Mouse (Mus musculus): Measurements from ENCODE around the gene Med12l. TPM values are rescaled to one million over a fixed set of nuclear protein-coding genes. Genes with fewer than 3 reads are reported as not detected.
A peak's percentile ranks its signal among the peaks of the same experiment; 100 is the strongest.

The Med12l gene
- polyA plus RNA-seq, 1 experiment = 12.6 TPM

GRCm38 (mm10) chr3:59113973-59114517 is 108.4 kb downstream of the Med12l start:
- Histone ChIP-seq H3K9me3 (no peaks in the 10 kb centered on the region), H3K4me1 (peaks cover 98% of the 10 kb centered on the region), H3K27me3 (replicated peaks) (no peaks in the 10 kb centered on the region), H3K4me3 (replicated peaks) (peak overlapping the region; percentile 86), H3K36me3 (replicated peaks; ENCODE audit: low read length) (peaks cover 57% of the 10 kb centered on the region)
- TF ChIP-seq GATA1 (IDR thresholded peaks at IDR 0.05; ENCODE audit: borderline replicate concordance, low read length) (peak; percentile 99), FLI1 (IDR thresholded peaks at IDR 0.05; ENCODE audit: low read length) (peak; percentile 35; the same call in 1 of the 2 replicates)

DNA sequence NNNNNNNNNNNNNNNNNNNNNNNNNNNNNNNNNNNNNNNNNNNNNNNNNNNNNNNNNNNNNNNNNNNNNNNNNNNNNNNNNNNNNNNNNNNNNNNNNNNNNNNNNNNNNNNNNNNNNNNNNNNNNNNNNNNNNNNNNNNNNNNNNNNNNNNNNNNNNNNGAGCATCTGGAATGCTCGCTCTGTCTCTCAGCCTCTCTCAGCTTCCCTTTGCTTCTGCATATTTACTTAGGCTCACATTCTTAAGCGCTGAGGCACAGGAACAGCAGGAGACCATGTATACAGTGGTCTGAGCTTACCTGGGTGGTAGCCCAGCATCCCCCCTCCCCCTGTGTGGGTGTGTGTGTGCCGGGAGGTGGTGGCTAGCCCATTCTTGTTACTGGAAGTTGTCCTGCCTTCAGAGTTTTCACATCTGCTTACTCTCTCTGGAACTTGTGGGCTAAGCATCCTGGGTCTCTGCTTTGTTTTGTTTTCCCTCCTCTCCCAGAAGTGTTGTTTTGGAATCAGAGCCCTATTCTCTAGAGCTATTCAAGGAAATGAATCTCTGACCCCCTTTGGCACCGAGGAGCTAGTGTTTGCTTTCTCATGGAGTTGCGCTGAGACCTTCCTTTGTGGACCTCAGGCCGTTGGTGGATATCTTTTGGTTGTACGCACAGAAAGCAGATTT is 115.6 kb downstream of the Med12l start:
- Histone ChIP-seq H3K4me1 (peaks cover 95% of the 10 kb centered on the region), H3K9me3 (no peaks in the 10 kb centered on the region), H3K4me3 (replicated peaks) (no peak overlapping the region), H3K27me3 (replicated peaks) (no peaks in the 10 kb centered on the region), H3K36me3 (replicated peaks; ENCODE audit: low read length) (peaks cover 82% of the 10 kb centered on the region)
- TF ChIP-seq GATA1 (IDR thresholded peaks at IDR 0.05; ENCODE audit: borderline replicate concordance, low read length) (no peak), FLI1 (IDR thresholded peaks at IDR 0.05; ENCODE audit: low read length) (no peak)

DNA sequence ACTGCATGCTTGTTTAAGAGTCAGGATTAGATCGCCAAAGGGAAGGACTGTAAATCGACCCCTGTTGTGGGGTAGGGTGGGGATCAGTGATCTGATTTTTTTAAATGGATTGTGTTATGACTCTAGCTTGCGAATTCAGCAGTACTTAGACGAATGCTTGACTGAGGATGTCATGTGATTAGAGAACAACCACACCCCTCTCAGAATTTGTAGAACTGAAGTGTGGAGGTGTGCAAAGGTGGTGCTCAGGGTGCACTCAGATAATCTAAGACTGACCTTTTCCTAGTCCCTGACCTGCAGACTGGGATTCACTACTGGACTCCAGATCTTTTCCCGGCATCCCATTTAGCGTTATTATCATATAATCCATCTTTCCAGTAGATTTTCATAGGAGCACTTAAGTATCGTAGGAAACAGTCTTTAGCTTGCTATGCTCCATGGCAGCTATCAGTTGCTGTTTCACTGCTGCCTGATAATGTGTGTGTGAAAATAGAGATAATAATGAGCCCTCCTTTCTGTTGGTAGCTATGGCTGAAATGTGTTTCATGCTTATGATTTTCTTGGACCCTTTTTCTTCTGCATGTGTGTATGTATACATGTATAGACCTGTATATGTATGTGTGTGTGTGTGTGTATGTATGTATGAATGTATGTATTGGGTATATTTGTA is 116.3 kb downstream of the Med12l start:
- H3K27me3 ChIP-seq (replicated peaks) = no peaks in the 10 kb centered on the region
- peaks cover 89% of the 10 kb centered on the region for H3K4me1 ChIP-seq
- H3K4me3 ChIP-seq (replicated peaks) = no peak overlapping the region
- H3K36me3 ChIP-seq (replicated peaks; ENCODE audit: low read length) = peaks cover 76% of the 10 kb centered on the region
- H3K9me3 ChIP-seq = no peaks in the 10 kb centered on the region
- TF ChIP-seq FLI1 (IDR thresholded peaks at IDR 0.05; ENCODE audit: low read length) = no peak
- TF ChIP-seq GATA1 (IDR thresholded peaks at IDR 0.05; ENCODE audit: borderline replicate concordance, low read length) = no peak

GRCm38 (mm10) chr3:59125022-59125421 is 119.4 kb downstream of the Med12l start:
- Histone ChIP-seq H3K36me3 (replicated peaks; ENCODE audit: low read length) (peaks cover 85% of the 10 kb centered on the region), H3K27me3 (replicated peaks) (no peaks in the 10 kb centered on the region), H3K4me3 (replicated peaks) (peak overlapping the region; percentile 72), H3K9me3 (no peaks in the 10 kb centered on the region), H3K4me1 (peaks cover 84% of the 10 kb centered on the region)
- no peak for TF ChIP-seq FLI1 (IDR thresholded peaks at IDR 0.05; ENCODE audit: low read length)
- no peak for TF ChIP-seq GATA1 (IDR thresholded peaks at IDR 0.05; ENCODE audit: borderline replicate concordance, low read length)

DNA sequence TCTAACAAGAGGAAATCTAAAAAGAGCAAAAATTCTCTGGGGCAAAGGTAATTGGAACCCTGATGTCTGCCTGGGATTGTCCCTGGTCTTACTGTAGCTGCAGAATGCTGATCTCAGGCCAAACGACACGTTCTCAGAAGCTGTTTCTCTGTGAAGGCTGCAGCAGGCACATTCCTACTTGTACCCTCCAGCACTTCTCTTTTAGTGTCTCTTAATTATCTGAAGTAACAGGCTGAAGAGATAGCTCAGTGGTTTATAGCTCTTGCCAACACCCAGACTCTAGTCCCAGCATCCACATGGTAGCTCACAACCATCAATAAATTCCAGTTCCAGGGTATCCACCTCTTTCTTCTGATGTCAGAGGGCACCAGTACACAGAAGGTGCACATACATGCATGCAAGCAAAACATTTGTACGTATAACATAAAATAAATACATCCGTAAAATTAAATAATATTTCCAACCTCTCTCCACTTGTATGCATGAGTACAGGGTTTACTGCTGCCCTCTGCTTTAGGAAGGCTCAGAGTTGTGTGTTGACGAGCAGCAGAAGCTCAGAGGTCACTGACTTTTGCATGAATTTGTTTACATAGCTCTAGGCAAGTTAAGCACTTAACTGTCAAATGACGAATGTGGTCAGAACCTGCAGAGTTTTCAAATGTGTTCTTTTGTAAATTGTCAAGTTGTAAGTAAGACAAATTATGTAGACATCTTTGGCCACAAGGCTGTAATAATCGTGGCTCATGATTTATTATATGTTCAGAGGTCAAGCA is 120.3 kb downstream of the Med12l start:
- Histone ChIP-seq H3K27me3 (replicated peaks) (no peaks in the 10 kb centered on the region), H3K36me3 (replicated peaks; ENCODE audit: low read length) (peaks cover 89% of the 10 kb centered on the region), H3K9me3 (no peaks in the 10 kb centered on the region), H3K4me3 (replicated peaks) (no peak overlapping the region), H3K4me1 (peaks cover 83% of the 10 kb centered on the region)
- no peak for TF ChIP-seq FLI1 (IDR thresholded peaks at IDR 0.05; ENCODE audit: low read length)
- TF ChIP-seq GATA1 (IDR thresholded peaks at IDR 0.05; ENCODE audit: borderline replicate concordance, low read length) = no peak

DNA sequence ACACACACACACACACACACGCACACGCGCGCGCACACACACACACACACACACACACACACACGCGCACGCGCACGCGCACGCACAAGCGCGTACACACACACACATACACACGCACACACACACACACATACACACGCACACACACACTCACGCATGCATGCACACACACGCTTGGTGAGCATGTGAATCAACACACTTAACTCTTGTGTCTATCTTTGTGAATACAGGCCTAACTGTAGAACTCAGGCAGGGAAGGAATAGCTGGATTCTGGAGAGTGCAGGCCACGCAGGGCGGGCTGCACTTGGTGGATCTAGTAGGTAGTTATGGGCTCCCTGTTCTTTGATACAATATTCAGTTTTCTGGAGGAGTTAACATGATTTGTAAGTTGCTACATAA is 123.1 kb downstream of the Med12l start:
- H3K4me1 ChIP-seq = peaks cover 88% of the 10 kb centered on the region
- H3K36me3 ChIP-seq (replicated peaks; ENCODE audit: low read length) = peaks cover 80% of the 10 kb centered on the region
- TF ChIP-seq GATA1 (IDR thresholded peaks at IDR 0.05; ENCODE audit: borderline replicate concordance, low read length) = no peak
- no peak for TF ChIP-seq FLI1 (IDR thresholded peaks at IDR 0.05; ENCODE audit: low read length)
- H3K9me3 ChIP-seq = no peaks in the 10 kb centered on the region
- no peaks in the 10 kb centered on the region for H3K27me3 ChIP-seq (replicated peaks)
- peak overlapping the region; percentile 23 for H3K4me3 ChIP-seq (replicated peaks)

- peaks cover 88% of the 10 kb centered on the region for H3K4me1 ChIP-seq
- H3K36me3 ChIP-seq (replicated peaks; ENCODE audit: low read length) = peaks cover 80% of the 10 kb centered on the region
- TF ChIP-seq GATA1 (IDR thresholded peaks at IDR 0.05; ENCODE audit: borderline replicate concordance, low read length) = no peak
- TF ChIP-seq FLI1 (IDR thresholded peaks at IDR 0.05; ENCODE audit: low read length) = no peak
- no peak overlapping the region for H3K4me3 ChIP-seq (replicated peaks)
- no peaks in the 10 kb centered on the region for H3K9me3 ChIP-seq
- no peaks in the 10 kb centered on the region for H3K27me3 ChIP-seq (replicated peaks)
Observed at GRCm38 (mm10) chr3:59129547-59129946, 123.9 kb downstream of the Med12l start.

- Histone ChIP-seq H3K27me3 (replicated peaks) (no peaks in the 10 kb centered on the region), H3K36me3 (replicated peaks; ENCODE audit: low read length) (peaks cover 79% of the 10 kb centered on the region), H3K4me3 (replicated peaks) (peak overlapping the region; percentile 86), H3K9me3 (no peaks in the 10 kb centered on the region), H3K4me1 (peaks cover 84% of the 10 kb centered on the region)
- no peak for TF ChIP-seq FLI1 (IDR thresholded peaks at IDR 0.05; ENCODE audit: low read length)
- no peak for TF ChIP-seq GATA1 (IDR thresholded peaks at IDR 0.05; ENCODE audit: borderline replicate concordance, low read length)
Observed at GRCm38 (mm10) chr3:59130431-59130830, 124.8 kb downstream of the Med12l start.

DNA sequence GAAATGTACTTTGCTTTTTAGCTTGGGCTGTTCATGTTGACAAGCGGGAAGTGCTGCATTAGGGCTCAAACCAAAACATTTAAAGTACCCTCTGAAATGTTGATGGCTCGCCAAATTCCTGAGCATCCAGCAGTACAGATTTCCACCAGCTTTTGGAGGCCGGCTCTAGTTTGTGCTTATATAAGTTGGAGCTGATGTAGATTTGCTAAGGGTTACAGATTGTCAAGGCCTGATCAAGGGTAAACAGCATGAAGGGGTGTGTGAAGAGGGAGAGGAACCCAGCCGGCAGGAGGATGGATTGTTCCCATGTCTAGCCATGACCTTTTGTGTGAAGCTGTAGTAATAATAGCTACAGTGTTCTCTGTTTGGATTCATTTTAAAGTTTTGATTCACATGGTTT is 125.5 kb downstream of the Med12l start:
- H3K4me3 ChIP-seq (replicated peaks) = no peak overlapping the region
- peaks cover 79% of the 10 kb centered on the region for H3K36me3 ChIP-seq (replicated peaks; ENCODE audit: low read length)
- H3K4me1 ChIP-seq = peaks cover 84% of the 10 kb centered on the region
- H3K9me3 ChIP-seq = no peaks in the 10 kb centered on the region
- H3K27me3 ChIP-seq (replicated peaks) = no peaks in the 10 kb centered on the region
- TF ChIP-seq GATA1 (IDR thresholded peaks at IDR 0.05; ENCODE audit: borderline replicate concordance, low read length) = no peak
- TF ChIP-seq FLI1 (IDR thresholded peaks at IDR 0.05; ENCODE audit: low read length) = no peak
